Mouse (Mus musculus) limb, embryonic 14.5 days (tissue): ENCODE data around the gene Itgb3. TPM values are rescaled to one million over a fixed set of nuclear protein-coding genes. Genes with fewer than 3 reads are reported as not detected.

Experiments
- ATAC-seq: fragments of 200-750 bp; cut with Nextera tagmentation; 2 replicates; pipeline ENCODE4 v1.8.0; 2017; ENCODE audit warnings: low read depth, moderate number of reproducible peaks, moderate TSS enrichment; ENCODE audit not compliant: low FRiP score
- DNase-seq: peaks from one replicate; pipeline ENCODE4 v3.0.0-alpha.2; 2015; ENCODE audit warnings: low spot score
- H3K27ac ChIP-seq: fragments of 300-500 bp; sonication (generic); replicated peaks from 2 replicates; pipeline ENCODE4 v1.5.1; 2014; ENCODE audit warnings: low read depth, mild to moderate bottlenecking, low read length, moderate library complexity, mixed read lengths
- H3K27me3 ChIP-seq: fragments of 300-500 bp; sonication (generic); 2 replicates; pipeline ENCODE4 v1.6.1; 2014; ENCODE audit warnings: low read length, mixed read lengths; ENCODE audit not compliant: control insufficient read depth, insufficient read depth
- H3K36me3 ChIP-seq: fragments of 300-500 bp; sonication (generic); 2 replicates; pipeline ENCODE4 v1.6.1; 2014; ENCODE audit warnings: mild to moderate bottlenecking, low read length, moderate library complexity, mixed read lengths; ENCODE audit not compliant: control insufficient read depth, insufficient read depth
- H3K4me1 ChIP-seq: fragments of 300-500 bp; sonication (generic); 2 replicates; pipeline ENCODE4 v1.6.1; 2014; ENCODE audit warnings: antibody characterized with exemption, low read length, mixed read lengths; ENCODE audit not compliant: control insufficient read depth, insufficient read depth
- H3K4me2 ChIP-seq: fragments of 300-500 bp; sonication (generic); replicated peaks from 2 replicates; pipeline ENCODE4 v1.6.1; 2014; ENCODE audit warnings: low read depth, mild to moderate bottlenecking, low read length, moderate library complexity; ENCODE audit not compliant: severe bottlenecking
- H3K4me3 ChIP-seq: fragments of 300-500 bp; sonication (generic); replicated peaks from 2 replicates; pipeline ENCODE4 v1.5.1; 2014; ENCODE audit warnings: low read length
- H3K9ac ChIP-seq: fragments of 300-500 bp; sonication (generic); 2 replicates; pipeline ENCODE4 v1.6.1; 2014; ENCODE audit warnings: mild to moderate bottlenecking, low read depth, low read length, moderate library complexity; ENCODE audit not compliant: severe bottlenecking
- H3K9me3 ChIP-seq: fragments of 300-500 bp; sonication (generic); 2 replicates; pipeline ENCODE4 v1.6.1; 2016; ENCODE audit warnings: low read length; ENCODE audit not compliant: control insufficient read depth
- POLR2A ChIP-seq: fragments of 200-500 bp; IDR thresholded peaks from 2 replicates; pipeline ENCODE4 v1.8.0; 2012; ENCODE audit warnings: inconsistent platforms, mild to moderate bottlenecking, moderate library complexity, borderline replicate concordance; ENCODE audit not compliant: insufficient read depth, insufficient read length; ENCODE audit errors: extremely low read depth
- WGBS: fragments of 180-500 bp; shearing (Covaris S2); extraction: QIAGEN DNeasy Blood & Tissue Kit; methylation state at CpG from one replicate; pipeline ENCODE4 v1.1.7; 2014; 5-methylcytosine and 5-hydroxymethylcytosine counted together
- polyA plus RNA-seq, 2 experiments: library from polyadenylated mRNA; depleted of rRNA in 1 of 2; stranded (reverse) in 1 of 2; unstranded in 1 of 2; fragments of >200 nt; fragmentation: Nextera tagmentation in 1 of 2; extraction: Ambion mirVana in 1 of 2; gene quantifications; 2 replicates each; pipeline versions ENCODE4 v1.2.1 to v1.2.3; 2012 to 2014

Itgb3 gene
- polyA plus RNA-seq, 2 experiments: 1.4 to 2.9 TPM

DNA sequence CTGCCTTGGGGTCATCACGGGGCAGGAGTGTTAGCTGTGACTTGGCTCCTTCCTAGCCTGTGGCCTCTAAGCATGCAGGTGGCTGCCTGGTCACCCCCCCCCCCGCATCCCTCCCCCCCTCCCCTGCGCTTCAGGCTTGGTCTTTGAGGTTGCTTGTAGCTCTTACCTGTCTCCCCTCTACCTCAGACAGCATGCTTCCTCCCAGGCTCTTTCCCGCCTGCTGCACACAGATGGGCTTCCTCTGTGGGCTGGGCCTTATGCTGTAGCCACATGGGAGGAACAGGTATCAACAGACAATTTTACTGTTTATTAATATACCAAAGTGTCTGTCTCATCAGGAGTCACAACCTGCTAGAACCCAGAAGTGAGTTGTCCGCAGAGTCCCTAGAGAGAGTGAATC, 38.8 kb downstream of the Itgb3 start:
- H3K36me3 ChIP-seq: no peaks in the 10 kb centered on the region
- no peaks in the 10 kb centered on the region for H3K4me1 ChIP-seq
- H3K9me3 ChIP-seq: no peaks in the 10 kb centered on the region
- no peak for TF ChIP-seq POLR2A
- H3K4me3 ChIP-seq: no peak overlapping the region
- H3K27ac ChIP-seq: no peak overlapping the region
- H3K27me3 ChIP-seq: no peaks in the 10 kb centered on the region
- H3K9ac ChIP-seq: no peak overlapping the region
- DNase-seq (no peak), ATAC-seq (no peak)
- 82% methylated on average over 5 of the region's 5 CpGs for WGBS
- no peak overlapping the region for H3K4me2 ChIP-seq

DNA sequence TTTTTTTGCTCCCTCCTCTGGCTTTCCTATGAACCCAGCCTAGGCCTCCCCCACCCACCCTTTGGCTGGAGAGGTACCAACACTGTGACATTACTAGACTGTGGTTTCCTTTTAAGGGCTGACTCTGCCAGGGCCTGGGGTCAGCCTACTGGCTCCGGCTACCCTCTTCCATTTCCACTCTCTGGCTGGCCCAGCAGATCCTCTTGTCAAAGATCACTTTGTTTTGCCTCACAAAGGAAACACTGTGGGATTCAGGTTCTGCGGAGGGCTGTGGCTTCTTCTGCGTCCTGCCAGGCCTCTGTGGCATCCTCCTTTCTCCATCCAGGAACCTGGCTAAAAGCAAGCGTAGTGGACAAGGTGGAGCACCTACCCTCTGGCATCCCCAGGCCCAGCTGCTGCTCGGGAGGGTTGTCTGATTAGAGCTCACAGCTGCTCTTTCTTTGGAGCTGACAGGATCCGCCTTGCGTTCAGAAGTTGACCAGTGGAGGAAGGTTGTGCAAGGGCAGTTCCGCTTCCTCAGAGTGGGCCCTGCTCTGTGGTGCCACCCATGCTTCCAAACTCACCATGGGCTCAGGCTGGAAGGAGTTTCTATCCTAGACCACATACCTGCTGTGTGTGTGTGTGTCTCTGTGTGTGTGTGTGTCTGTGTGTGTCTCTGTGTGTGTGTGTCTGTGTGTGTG, 39.5 kb downstream of the Itgb3 start:
- Histone ChIP-seq H3K36me3 (no peaks in the 10 kb centered on the region), H3K9ac (no peak overlapping the region), H3K27ac (no peak overlapping the region), H3K27me3 (no peaks in the 10 kb centered on the region), H3K4me2 (no peak overlapping the region), H3K9me3 (no peaks in the 10 kb centered on the region), H3K4me1 (no peaks in the 10 kb centered on the region), H3K4me3 (no peak overlapping the region)
- ATAC-seq: peak; percentile 23; the same call in 1 of the 2 replicates
- 71% methylated on average over 8 of the region's 8 CpGs for WGBS
- no peak for TF ChIP-seq POLR2A
- no peak for DNase-seq

DNA sequence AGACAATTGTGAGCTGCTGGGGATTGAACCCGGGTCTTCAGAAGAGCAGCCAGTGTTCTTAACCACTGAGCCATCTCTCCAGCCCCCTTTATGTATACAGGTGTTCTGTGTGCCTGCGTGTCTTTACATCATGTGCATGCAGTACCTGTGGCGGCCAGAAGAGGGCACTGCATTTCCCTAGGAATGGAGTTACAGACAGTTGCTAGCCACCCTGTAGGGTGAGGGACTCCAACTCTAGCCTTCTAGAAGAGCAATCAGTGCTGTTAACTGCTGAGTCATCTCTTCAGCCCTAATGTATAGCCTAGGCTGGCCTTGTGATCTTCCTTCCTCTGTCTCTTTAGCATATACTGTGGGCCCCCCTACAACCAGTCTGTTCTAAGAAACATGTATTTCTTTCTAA, 40.8 kb downstream of the Itgb3 start:
- Histone ChIP-seq H3K27me3 (no peaks in the 10 kb centered on the region), H3K27ac (no peak overlapping the region), H3K36me3 (no peaks in the 10 kb centered on the region), H3K9ac (no peak overlapping the region), H3K4me1 (no peaks in the 10 kb centered on the region), H3K4me2 (no peak overlapping the region), H3K4me3 (no peak overlapping the region), H3K9me3 (no peaks in the 10 kb centered on the region)
- DNase-seq (no peak), ATAC-seq (no peak)
- TF ChIP-seq POLR2A: no peak
- 68% methylated on average over 3 of the region's 3 CpGs for WGBS

DNA sequence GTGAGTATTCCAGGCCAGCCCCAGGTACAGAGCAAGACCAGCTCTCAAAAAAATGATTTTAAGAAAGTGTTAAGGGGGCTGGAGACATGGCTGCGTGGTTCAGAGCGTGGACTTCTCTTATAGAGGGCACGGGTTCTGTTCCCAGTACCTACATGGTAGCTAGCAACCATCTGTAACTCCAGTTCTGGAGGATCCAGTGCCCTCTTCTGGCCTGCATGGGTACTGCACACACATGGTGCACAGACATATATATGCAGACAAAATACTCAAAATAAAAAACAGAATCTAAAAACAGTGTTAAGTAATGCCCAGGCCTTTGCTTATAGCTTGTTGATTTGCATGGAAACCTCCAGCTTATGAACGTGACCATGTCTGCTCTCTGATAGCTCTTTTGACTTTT, 52.8 kb downstream of the Itgb3 start:
- no peak for TF ChIP-seq POLR2A
- no peak for ATAC-seq
- 95% methylated on average over 4 of the region's 4 CpGs for WGBS
- H3K4me1 ChIP-seq: no peaks in the 10 kb centered on the region
- no peak overlapping the region for H3K27ac ChIP-seq
- H3K36me3 ChIP-seq: no peaks in the 10 kb centered on the region
- no peak overlapping the region for H3K4me2 ChIP-seq
- H3K9me3 ChIP-seq: no peaks in the 10 kb centered on the region
- H3K4me3 ChIP-seq: no peak overlapping the region
- H3K27me3 ChIP-seq: no peaks in the 10 kb centered on the region
- no peak overlapping the region for H3K9ac ChIP-seq
- DNase-seq: no peak

DNA sequence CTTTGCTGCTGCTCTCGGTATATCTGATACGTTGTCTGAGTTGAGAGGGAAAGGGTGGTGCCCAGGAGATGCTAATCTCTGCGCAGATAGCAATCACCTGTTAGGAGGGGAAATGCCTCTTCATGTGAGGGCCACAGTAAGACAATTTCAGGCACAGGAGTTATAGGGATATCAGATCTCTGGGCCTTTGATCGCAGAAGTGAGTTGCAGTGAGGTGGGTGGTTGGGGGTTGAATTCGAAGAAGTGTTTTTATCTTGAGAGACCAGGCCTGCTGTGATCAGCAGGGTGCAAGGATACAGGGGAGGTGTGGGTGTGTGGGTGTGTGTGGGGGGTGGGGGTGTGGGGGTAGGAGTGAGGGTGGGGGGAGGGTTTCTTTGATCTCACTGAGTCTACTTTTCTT, 53.3 kb downstream of the Itgb3 start:
- 72% methylated on average over 5 of the region's 5 CpGs for WGBS
- ATAC-seq (no peak), DNase-seq (no peak)
- Histone ChIP-seq H3K4me2 (no peak overlapping the region), H3K4me3 (no peak overlapping the region), H3K4me1 (no peaks in the 10 kb centered on the region), H3K9me3 (no peaks in the 10 kb centered on the region), H3K27me3 (no peaks in the 10 kb centered on the region), H3K27ac (no peak overlapping the region), H3K36me3 (no peaks in the 10 kb centered on the region), H3K9ac (no peak overlapping the region)
- no peak for TF ChIP-seq POLR2A

DNA sequence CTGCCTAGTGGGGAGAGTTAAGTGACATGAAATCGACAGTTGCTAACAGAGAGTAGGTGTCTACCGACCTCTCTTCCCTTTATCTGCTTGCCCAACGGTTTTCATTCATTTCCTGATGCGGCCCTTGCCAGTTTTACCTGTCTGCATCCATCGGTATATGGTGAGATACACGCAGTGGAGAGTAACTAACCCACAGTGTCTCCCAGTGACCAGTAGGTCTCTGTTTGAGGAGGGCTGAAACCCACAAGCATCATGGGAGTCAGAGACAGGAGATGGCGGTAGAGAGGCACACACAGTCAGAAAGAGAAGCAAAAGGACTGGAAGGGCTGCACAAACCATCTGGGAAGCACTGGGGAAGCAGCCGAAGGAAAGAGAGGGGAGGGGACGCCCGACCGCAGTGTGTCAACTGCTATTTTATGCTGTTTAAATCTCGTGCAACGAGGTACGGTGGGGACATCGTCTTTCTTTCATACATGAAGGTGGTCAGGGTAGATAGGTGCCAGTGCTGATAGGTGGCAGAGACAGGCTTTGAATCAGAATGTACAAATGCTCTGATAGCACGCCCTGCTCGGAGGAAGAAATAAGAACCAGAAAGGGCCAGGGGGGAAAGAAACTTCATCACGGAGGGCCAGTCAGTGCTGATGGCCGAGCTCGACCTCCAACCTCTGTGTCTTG, 53.9 kb downstream of the Itgb3 start:
- no peak overlapping the region for H3K4me3 ChIP-seq
- no peak overlapping the region for H3K27ac ChIP-seq
- H3K4me1 ChIP-seq: no peaks in the 10 kb centered on the region
- no peak for TF ChIP-seq POLR2A
- no peaks in the 10 kb centered on the region for H3K36me3 ChIP-seq
- H3K4me2 ChIP-seq: no peak overlapping the region
- DNase-seq: no peak
- no peaks in the 10 kb centered on the region for H3K27me3 ChIP-seq
- WGBS: 73% methylated on average over 20 of the region's 20 CpGs
- H3K9ac ChIP-seq: no peak overlapping the region
- ATAC-seq: no peak
- H3K9me3 ChIP-seq: no peaks in the 10 kb centered on the region
